Mouse (Mus musculus) adrenal gland, postnatal 10 days (tissue): ENCODE results near the gene Uts2b. TPM values are rescaled to one million over a fixed set of nuclear protein-coding genes. Genes with fewer than 3 reads are reported as not detected.

ENCODE experiments used
- DNase-seq: peaks from one replicate; pipeline ENCODE4 v3.0.0; 2021; ENCODE audit warnings: mixed read lengths
- long read RNA-seq, 2 experiments: library from polyadenylated mRNA; stranded (forward); transcript quantifications; one replicate each; pipeline ENCODE4 v2.0.0; 2021
- total RNA-seq, 2 experiments: library from RNA; stranded (reverse); gene quantifications; 2 replicates each; pipeline ENCODE4 v1.2.3; 2021

Uts2b gene
- not detected for total RNA-seq
- long read RNA-seq, experiment 1: 0 reads
- long read RNA-seq, experiment 2, partial matches to known transcripts: 0 of 1 reads
- long read RNA-seq, experiment 2, other reads (novel, unspliced or antisense): 0 of 1 reads

- no peak for DNase-seq
These were observed at the start of gene Uts2b for GRCm38 (mm10) chr16:27370191-27370590. Gene Uts2b (minus strand): TSS chr16:27370239.

- no peak for DNase-seq
These were observed 47.6 kb upstream of the Uts2b start for GRCm38 (mm10) chr16:27417632-27418031.

- DNase-seq: no peak
These were observed 47.0 kb upstream of the Uts2b start for GRCm38 (mm10) chr16:27416937-27417584.

- DNase-seq: no peak
These were observed 34.1 kb upstream of the Uts2b start for GRCm38 (mm10) chr16:27404107-27404506.

GRCm38 (mm10) chr16:27401579-27401978 lies 31.5 kb upstream of the Uts2b start:
- DNase-seq: no peak

- DNase-seq: no peak
These were observed 29.7 kb upstream of the Uts2b start for GRCm38 (mm10) chr16:27399719-27400253.

- DNase-seq: no peak
These were observed 29.1 kb upstream of the Uts2b start for GRCm38 (mm10) chr16:27399026-27399718.

GRCm38 (mm10) chr16:27396951-27397350 lies 26.9 kb upstream of the Uts2b start:
- no peak for DNase-seq

GRCm38 (mm10) chr16:27395251-27396037 lies 25.4 kb upstream of the Uts2b start:
- no peak for DNase-seq

GRCm38 (mm10) chr16:27391845-27392244 lies 21.8 kb upstream of the Uts2b start:
- no peak for DNase-seq

GRCm38 (mm10) chr16:27390306-27390705 lies 20.3 kb upstream of the Uts2b start:
- DNase-seq: no peak

GRCm38 (mm10) chr16:27389534-27390282 lies 19.7 kb upstream of the Uts2b start:
- DNase-seq: peak; percentile 20

- peak; percentile 90 for DNase-seq
These were observed 18.9 kb upstream of the Uts2b start, which contains the start of gene Ccdc50 for GRCm38 (mm10) chr16:27388761-27389451. Gene Ccdc50 (plus strand): TSS chr16:27388869.

- no peak for DNase-seq
These were observed 17.9 kb upstream of the Uts2b start for GRCm38 (mm10) chr16:27387634-27388611.

- DNase-seq: no peak
These were observed 16.9 kb upstream of the Uts2b start for GRCm38 (mm10) chr16:27386850-27387407.

GRCm38 (mm10) chr16:27385649-27386048 lies 15.6 kb upstream of the Uts2b start:
- no peak for DNase-seq

- DNase-seq: no peak
These were observed 15.0 kb upstream of the Uts2b start for GRCm38 (mm10) chr16:27384893-27385603.

GRCm38 (mm10) chr16:27382217-27382616 lies 12.2 kb upstream of the Uts2b start:
- DNase-seq: no peak

- DNase-seq: no peak
These were observed 6.5 kb upstream of the Uts2b start for GRCm38 (mm10) chr16:27376556-27376955.
